Mouse (Mus musculus): ENCODE measurements around the gene Myo9a. TPM values are rescaled to one million over a fixed set of nuclear protein-coding genes. Genes with fewer than 3 reads are reported as not detected.

Gene Myo9a
- polyA plus RNA-seq, 1 experiment from 2014 or later, result 38.7 TPM

GRCm38 (mm10) chr9:59723791-59724442, 26.8 kb upstream of the Myo9a start:
- ATAC-seq (peak; percentile 76), DNase-seq (ENCODE audit: low read depth, low spot score) (peak; percentile 96)
- TF ChIP-seq CTCF (IDR thresholded peaks at IDR 0.05), result no peak
- CTCF ChIA-PET, result interaction anchor here (0.6 to 3.3 kb wide), 18 partner anchors 14 to 266 kb away, joined by 3 to 14 read pairs (median 3); partner anchors contain the start of genes Myo9a and Senp8
- in situ Hi-C loops (cut with MboI; ENCODE audit: low pct_unique_long_range_greater_than_20kb), result loop anchor here (5.0 to 25.0 kb wide), 3 partner anchors 38 to 438 kb away; no protein-coding TSS in a partner anchor
- POLR2A ChIA-PET, result interaction anchor here (1.0 to 2.1 kb wide), 5 partner anchors 20 to 71 kb away, joined by 3 to 23 read pairs (median 4); partner anchors contain the start of genes Myo9a and Senp8
- H3K27me3 ChIP-seq, result no peaks in the 10 kb centered on the region

DNA sequence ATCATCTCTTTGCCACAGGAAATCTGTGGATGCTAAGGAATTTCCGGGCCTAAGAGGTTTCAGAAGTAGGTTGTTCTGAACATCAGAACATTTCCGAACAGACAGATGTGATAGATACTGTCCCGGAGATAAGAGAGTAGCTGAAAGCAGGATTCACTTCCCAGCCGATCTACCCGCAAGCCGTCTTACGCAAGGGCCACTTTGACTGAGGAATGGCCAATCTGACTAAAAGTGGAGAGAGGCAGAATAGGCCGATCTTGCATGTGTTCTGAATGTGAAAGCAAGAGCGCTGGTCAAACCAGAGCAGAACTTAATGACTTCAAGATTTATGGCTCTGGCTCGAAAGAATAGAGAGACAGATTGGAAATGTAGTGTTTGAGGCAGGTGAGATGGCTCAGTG, 25.2 kb upstream of the Myo9a start:
- no peak for ATAC-seq
- ChIA-PET POLR2A (interaction anchor here (1.2 to 4.1 kb wide), 2 partner anchors 12 to 24 kb away, joined by 4 to 26 read pairs; partner anchors contain the start of genes Myo9a and Senp8), CTCF (interaction anchor here (0.9 to 3.3 kb wide), 5 partner anchors 10 to 233 kb away, joined by 3 to 14 read pairs (median 4); partner anchors contain the start of genes Myo9a and Senp8)
- no peak for TF ChIP-seq CTCF (IDR thresholded peaks at IDR 0.05)
- DNase-seq (ENCODE audit: low read depth, low spot score), result no peak
- in situ Hi-C loops (cut with MboI; ENCODE audit: low pct_unique_long_range_greater_than_20kb), result no loop called here
- H3K27me3 ChIP-seq, result no peaks in the 10 kb centered on the region

DNA sequence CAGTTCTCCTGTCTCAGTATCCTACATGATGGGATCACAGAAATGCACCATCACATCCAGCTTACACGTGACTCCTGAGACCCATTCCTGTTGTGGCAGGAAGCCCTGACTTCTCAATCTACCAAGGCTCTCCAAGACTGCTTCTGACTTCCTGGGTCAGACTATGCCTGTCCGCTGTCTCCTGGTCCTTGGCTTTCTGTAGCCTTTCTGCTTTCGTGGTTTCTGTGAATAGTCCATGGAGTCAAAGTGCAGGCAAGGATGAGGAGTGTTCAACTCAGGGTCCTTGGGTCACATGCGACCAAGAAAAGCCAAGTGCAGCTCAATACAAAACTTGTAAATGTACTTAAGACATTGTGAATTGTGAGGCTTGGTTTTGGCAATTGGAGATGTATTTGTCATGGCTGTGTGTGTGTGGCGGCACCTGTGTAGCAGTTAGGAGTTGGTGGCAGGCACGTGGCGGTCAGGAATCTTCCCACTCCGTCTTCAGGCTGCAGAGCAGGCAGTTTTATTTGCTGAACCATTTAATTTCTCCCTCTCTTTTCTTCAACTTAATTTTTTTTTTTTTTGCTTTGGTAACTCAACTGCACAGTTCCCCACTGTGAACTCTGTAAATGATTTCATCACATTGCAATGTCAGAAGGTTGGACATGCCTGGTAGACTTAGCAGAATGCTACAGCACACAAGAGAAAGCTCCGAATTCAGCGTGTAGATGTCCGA, 23.0 kb upstream of the Myo9a start:
- H3K27me3 ChIP-seq, result no peaks in the 10 kb centered on the region
- POLR2A ChIA-PET, result interaction anchor here (0.6 to 4.1 kb wide), 2 partner anchors 22 to 35 kb away, joined by 6 to 26 read pairs; partner anchors contain the start of genes Myo9a and Senp8
- peak; percentile 81 for DNase-seq (ENCODE audit: low read depth, low spot score)
- no peak for TF ChIP-seq CTCF (IDR thresholded peaks at IDR 0.05)
- CTCF ChIA-PET, result interaction anchor here (1.0 to 1.4 kb wide), 2 partner anchors 11 to 20 kb away, joined by 3 to 5 read pairs; no protein-coding TSS in a partner anchor
- in situ Hi-C loops (cut with MboI; ENCODE audit: low pct_unique_long_range_greater_than_20kb), result no loop called here
- peak; percentile 49 for ATAC-seq

GRCm38 (mm10) chr9:59731136-59731535, 19.6 kb upstream of the Myo9a start:
- CTCF ChIA-PET, result no interaction called here
- DNase-seq (ENCODE audit: low read depth, low spot score) (no peak), ATAC-seq (no peak)
- in situ Hi-C loops (cut with MboI; ENCODE audit: low pct_unique_long_range_greater_than_20kb), result no loop called here
- TF ChIP-seq CTCF (IDR thresholded peaks at IDR 0.05), result no peak
- POLR2A ChIA-PET, result no interaction called here
- H3K27me3 ChIP-seq, result no peaks in the 10 kb centered on the region

- in situ Hi-C loops (cut with MboI; ENCODE audit: low pct_unique_long_range_greater_than_20kb), result no loop called here
- ChIA-PET CTCF (interaction anchor here (1.4 kb wide), 1 partner anchor 12 kb away, joined by 4 read pairs; no protein-coding TSS in a partner anchor), POLR2A (no interaction called here)
- DNase-seq (ENCODE audit: low read depth, low spot score) (no peak), ATAC-seq (no peak)
- no peak for TF ChIP-seq CTCF (IDR thresholded peaks at IDR 0.05)
- no peaks in the 10 kb centered on the region for H3K27me3 ChIP-seq
Observed at GRCm38 (mm10) chr9:59733075-59733474, 17.6 kb upstream of the Myo9a start.

- DNase-seq (ENCODE audit: low read depth, low spot score), result no peak
- no peak for ATAC-seq
- TF ChIP-seq CTCF (IDR thresholded peaks at IDR 0.05), result no peak
- in situ Hi-C loops (cut with MboI; ENCODE audit: low pct_unique_long_range_greater_than_20kb), result no loop called here
- no peaks in the 10 kb centered on the region for H3K27me3 ChIP-seq
- ChIA-PET CTCF (no interaction called here), POLR2A (no interaction called here)
Observed at GRCm38 (mm10) chr9:59735394-59735793, 15.3 kb upstream of the Myo9a start.

DNA sequence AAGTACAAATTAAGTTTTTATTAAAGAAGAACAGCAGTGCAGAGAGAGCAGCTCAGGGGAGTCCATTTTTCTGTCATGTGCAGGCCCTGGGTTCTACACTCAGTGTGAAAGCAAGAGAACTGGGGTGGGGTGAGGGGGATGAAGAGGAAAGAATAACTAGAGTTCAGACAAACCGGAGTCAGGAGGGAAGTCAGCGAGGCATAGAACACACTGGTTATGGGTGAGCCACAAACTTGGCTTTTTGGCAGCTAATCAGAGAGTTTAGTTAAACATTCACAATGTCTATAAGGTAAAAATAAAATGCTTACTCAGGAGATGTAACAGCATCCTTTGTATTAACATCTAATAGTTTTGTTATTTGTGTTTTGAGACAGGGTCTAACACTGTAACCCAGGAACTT, 10.1 kb upstream of the Myo9a start:
- in situ Hi-C loops (cut with MboI; ENCODE audit: low pct_unique_long_range_greater_than_20kb), result no loop called here
- ChIA-PET POLR2A (no interaction called here), CTCF (interaction anchor here (1.0 kb wide), 1 partner anchor 11 kb away, joined by 3 read pairs; no protein-coding TSS in a partner anchor)
- no peak for TF ChIP-seq CTCF (IDR thresholded peaks at IDR 0.05)
- no peak for ATAC-seq
- DNase-seq (ENCODE audit: low read depth, low spot score), result peak; percentile 59
- no peaks in the 10 kb centered on the region for H3K27me3 ChIP-seq

GRCm38 (mm10) chr9:59743903-59744302, 6.8 kb upstream of the Myo9a start:
- in situ Hi-C loops (cut with MboI; ENCODE audit: low pct_unique_long_range_greater_than_20kb), result no loop called here
- TF ChIP-seq CTCF (IDR thresholded peaks at IDR 0.05), result no peak
- CTCF ChIA-PET, result no interaction called here
- POLR2A ChIA-PET, result interaction anchor here (1.3 kb wide), 1 partner anchor 19 kb away, joined by 4 read pairs; no protein-coding TSS in a partner anchor
- no peaks in the 10 kb centered on the region for H3K27me3 ChIP-seq
- no peak for DNase-seq (ENCODE audit: low read depth, low spot score)
- no peak for ATAC-seq

- no peaks in the 10 kb centered on the region for H3K27me3 ChIP-seq
- ChIA-PET POLR2A (interaction anchor here (0.7 to 3.8 kb wide), 4 partner anchors 9 to 33 kb away, joined by 3 to 26 read pairs (median 13); no protein-coding TSS in a partner anchor), CTCF (interaction anchor here (1.1 to 2.7 kb wide), 5 partner anchors 10 to 42 kb away, joined by 3 to 14 read pairs (median 4); no protein-coding TSS in a partner anchor)
- in situ Hi-C loops (cut with MboI; ENCODE audit: low pct_unique_long_range_greater_than_20kb), result no loop called here
- DNase-seq (ENCODE audit: low read depth, low spot score) (no peak), ATAC-seq (no peak)
- no peak for TF ChIP-seq CTCF (IDR thresholded peaks at IDR 0.05)
Observed at GRCm38 (mm10) chr9:59748387-59748786, 2.3 kb upstream of the Myo9a start.

GRCm38 (mm10) chr9:59748969-59749368, 1.7 kb upstream of the Myo9a start:
- ATAC-seq (no peak), DNase-seq (ENCODE audit: low read depth, low spot score) (no peak)
- in situ Hi-C loops (cut with MboI; ENCODE audit: low pct_unique_long_range_greater_than_20kb), result no loop called here
- H3K27me3 ChIP-seq, result no peaks in the 10 kb centered on the region
- ChIA-PET POLR2A (interaction anchor here (0.6 to 3.8 kb wide), 6 partner anchors 10 to 56 kb away, joined by 3 to 26 read pairs (median 5); no protein-coding TSS in a partner anchor), CTCF (interaction anchor here (0.6 to 2.7 kb wide), 7 partner anchors 10 to 41 kb away, joined by 3 to 14 read pairs (median 4); no protein-coding TSS in a partner anchor)
- no peak for TF ChIP-seq CTCF (IDR thresholded peaks at IDR 0.05)

Measured in Patski (cell line).